Mouse (Mus musculus): ENCODE results near the gene Nodal. TPM values are rescaled to one million over a fixed set of nuclear protein-coding genes. Genes with fewer than 3 reads are reported as not detected.
A peak's percentile ranks its signal among the peaks of the same experiment; 100 is the strongest.

Nodal gene
- total and polyA plus RNA-seq, 2 experiments from 2014 or later = 0.33 to 0.58 TPM

GRCm38 (mm10) chr10:61417046-61417445 is 726 bp upstream of the Nodal start:
- Histone ChIP-seq H3K27ac (no peak overlapping the region), H3K9me3 (ENCODE audit: low read length) (no peaks in the 10 kb centered on the region), H3K27me3 (ENCODE audit: insufficient read depth, low read length) (peaks cover 33% of the 10 kb centered on the region; the same call in 1 of the 2 replicates), H3K4me2 (ENCODE audit: low read depth, low read length) (no peak overlapping the region), H3K36me3 (ENCODE audit: insufficient read depth, low read length) (no peaks in the 10 kb centered on the region), H3K9ac (replicated peaks; ENCODE audit: low read length) (no peak overlapping the region), H3K4me1 (ENCODE audit: insufficient read depth, low read length) (peaks cover 6% of the 10 kb centered on the region; the same call in 1 of the 2 replicates), H3K4me3 (ENCODE audit: low read length) (no peak overlapping the region)
- TF ChIP-seq CTCF (IDR thresholded peaks at IDR 0.05; ENCODE audit: low read depth) = no peak
- no peak for DNase-seq (ENCODE audit: low spot score)
- ATAC-seq = no peak
- 36% methylated on average over 2 of the region's 2 CpGs for WGBS

- Histone ChIP-seq H3K27me3 (ENCODE audit: insufficient read depth, low read length) (peaks cover 33% of the 10 kb centered on the region; the same call in 1 of the 2 replicates), H3K9ac (replicated peaks; ENCODE audit: low read length) (peak overlapping the region; percentile 37; the same call in 1 of the 2 replicates), H3K4me3 (ENCODE audit: low read length) (peak overlapping the region; percentile 47), H3K27ac (no peak overlapping the region), H3K4me1 (ENCODE audit: insufficient read depth, low read length) (peaks cover 6% of the 10 kb centered on the region; the same call in 1 of the 2 replicates), H3K4me2 (ENCODE audit: low read depth, low read length) (peak overlapping the region; percentile 83), H3K36me3 (ENCODE audit: insufficient read depth, low read length) (no peaks in the 10 kb centered on the region), H3K9me3 (ENCODE audit: low read length) (no peaks in the 10 kb centered on the region)
- peak; percentile 33; the same call in 1 of the 2 replicates for ATAC-seq
- DNase-seq (ENCODE audit: low spot score) = peak; percentile 26
- WGBS = 3% methylated on average over 47 of the region's 50 CpGs
- no peak for TF ChIP-seq CTCF (IDR thresholded peaks at IDR 0.05; ENCODE audit: low read depth)
Observed at GRCm38 (mm10) chr10:61418131-61418900, 544 bp downstream of the Nodal start.

GRCm38 (mm10) chr10:61419146-61419545 is 1.4 kb downstream of the Nodal start:
- TF ChIP-seq CTCF (IDR thresholded peaks at IDR 0.05; ENCODE audit: low read depth) = no peak
- Histone ChIP-seq H3K27ac (no peak overlapping the region), H3K9ac (replicated peaks; ENCODE audit: low read length) (no peak overlapping the region), H3K36me3 (ENCODE audit: insufficient read depth, low read length) (no peaks in the 10 kb centered on the region), H3K4me3 (ENCODE audit: low read length) (no peak overlapping the region), H3K27me3 (ENCODE audit: insufficient read depth, low read length) (peaks cover 33% of the 10 kb centered on the region; the same call in 1 of the 2 replicates), H3K9me3 (ENCODE audit: low read length) (no peaks in the 10 kb centered on the region), H3K4me2 (ENCODE audit: low read depth, low read length) (peak overlapping the region; percentile 83), H3K4me1 (ENCODE audit: insufficient read depth, low read length) (peaks cover 6% of the 10 kb centered on the region; the same call in 1 of the 2 replicates)
- no peak for ATAC-seq
- 10% methylated on average over 23 of the region's 24 CpGs for WGBS
- DNase-seq (ENCODE audit: low spot score) = no peak

GRCm38 (mm10) chr10:61420011-61420410 is 2.2 kb downstream of the Nodal start:
- H3K4me2 ChIP-seq (ENCODE audit: low read depth, low read length) = no peak overlapping the region
- DNase-seq (ENCODE audit: low spot score) (no peak), ATAC-seq (no peak)
- H3K27ac ChIP-seq = no peak overlapping the region
- no peaks in the 10 kb centered on the region for H3K9me3 ChIP-seq (ENCODE audit: low read length)
- 61% methylated on average over 4 of the region's 4 CpGs for WGBS
- peaks cover 33% of the 10 kb centered on the region; the same call in 1 of the 2 replicates for H3K27me3 ChIP-seq (ENCODE audit: insufficient read depth, low read length)
- TF ChIP-seq CTCF (IDR thresholded peaks at IDR 0.05; ENCODE audit: low read depth) = no peak
- no peak overlapping the region for H3K4me3 ChIP-seq (ENCODE audit: low read length)
- H3K9ac ChIP-seq (replicated peaks; ENCODE audit: low read length) = no peak overlapping the region
- peaks cover 11% of the 10 kb centered on the region; the same call in 1 of the 2 replicates for H3K4me1 ChIP-seq (ENCODE audit: insufficient read depth, low read length)
- H3K36me3 ChIP-seq (ENCODE audit: insufficient read depth, low read length) = no peaks in the 10 kb centered on the region

- Histone ChIP-seq H3K4me2 (ENCODE audit: low read depth, low read length) (no peak overlapping the region), H3K4me1 (ENCODE audit: insufficient read depth, low read length) (peaks cover 11% of the 10 kb centered on the region; the same call in 1 of the 2 replicates), H3K36me3 (ENCODE audit: insufficient read depth, low read length) (no peaks in the 10 kb centered on the region), H3K4me3 (ENCODE audit: low read length) (no peak overlapping the region), H3K27me3 (ENCODE audit: insufficient read depth, low read length) (peaks cover 18% of the 10 kb centered on the region; the same call in 1 of the 2 replicates), H3K9ac (replicated peaks; ENCODE audit: low read length) (no peak overlapping the region), H3K9me3 (ENCODE audit: low read length) (no peaks in the 10 kb centered on the region), H3K27ac (no peak overlapping the region)
- WGBS = 82% methylated on average over 12 of the region's 12 CpGs
- TF ChIP-seq CTCF (IDR thresholded peaks at IDR 0.05; ENCODE audit: low read depth) = no peak
- no peak for ATAC-seq
- DNase-seq (ENCODE audit: low spot score) = no peak
Observed at GRCm38 (mm10) chr10:61422861-61423260, 5.1 kb downstream of the Nodal start.

GRCm38 (mm10) chr10:61423289-61423688 is 5.5 kb downstream of the Nodal start:
- ATAC-seq (no peak), DNase-seq (ENCODE audit: low spot score) (no peak)
- 56% methylated on average over 10 of the region's 10 CpGs for WGBS

More at GRCm38 (mm10) chr10:61423289-61423688, 5.5 kb downstream of the Nodal start:
- no peak overlapping the region for H3K27ac ChIP-seq
- TF ChIP-seq CTCF (IDR thresholded peaks at IDR 0.05; ENCODE audit: low read depth) = peak; percentile 56
- H3K4me2 ChIP-seq (ENCODE audit: low read depth, low read length) = no peak overlapping the region
- peaks cover 14% of the 10 kb centered on the region; the same call in 1 of the 2 replicates for H3K27me3 ChIP-seq (ENCODE audit: insufficient read depth, low read length)
- peaks cover 7% of the 10 kb centered on the region; the same call in 1 of the 2 replicates for H3K4me1 ChIP-seq (ENCODE audit: insufficient read depth, low read length)
- no peak overlapping the region for H3K4me3 ChIP-seq (ENCODE audit: low read length)
- no peak overlapping the region for H3K9ac ChIP-seq (replicated peaks; ENCODE audit: low read length)
- no peaks in the 10 kb centered on the region for H3K9me3 ChIP-seq (ENCODE audit: low read length)
- no peaks in the 10 kb centered on the region for H3K36me3 ChIP-seq (ENCODE audit: insufficient read depth, low read length)

All from hindbrain, postnatal 0 days (tissue).